Mouse (Mus musculus) thymus, postnatal 0 days (tissue): Measurements from ENCODE around the gene Mrpl2. TPM values are rescaled to one million over a fixed set of nuclear protein-coding genes. Genes with fewer than 3 reads are reported as not detected.
A peak's percentile ranks its signal among the peaks of the same experiment; 100 is the strongest.

ENCODE experiments used
- DNase-seq: peaks from one replicate; pipeline ENCODE4 v3.0.0-alpha.2; 2015; ENCODE audit warnings: low spot score
- polyA plus RNA-seq: library from polyadenylated mRNA; unstranded; fragments of >200 nt; fragmentation: Nextera tagmentation; extraction: Ambion mirVana; gene quantifications from 2 replicates; pipeline ENCODE4 v1.2.1, GENCODE M21; 2015

Mrpl2 gene
- polyA plus RNA-seq, 1 experiment from 2014 or later, result 113 TPM

DNA sequence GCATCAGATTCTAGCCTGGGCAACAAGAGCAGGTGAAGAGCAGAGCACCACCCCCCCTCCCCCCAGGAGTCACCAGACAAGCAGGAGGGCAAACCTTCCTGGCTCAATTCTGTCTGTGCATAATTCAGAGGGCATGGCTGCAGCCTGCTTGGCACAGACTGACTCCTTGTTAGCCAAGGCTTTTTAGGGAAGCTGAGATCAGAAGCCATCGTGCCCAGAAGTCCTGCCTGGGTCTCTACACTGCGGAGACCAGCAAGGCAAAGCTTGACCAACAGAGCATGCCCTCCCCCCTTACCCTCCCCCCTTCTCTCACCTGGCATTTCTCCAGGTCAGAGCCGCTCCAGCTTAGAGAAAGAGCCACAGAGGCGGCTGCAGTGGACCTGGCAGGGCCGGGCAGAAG, 16.7 kb downstream of the Mrpl2 start:
- no peak for DNase-seq

DNA sequence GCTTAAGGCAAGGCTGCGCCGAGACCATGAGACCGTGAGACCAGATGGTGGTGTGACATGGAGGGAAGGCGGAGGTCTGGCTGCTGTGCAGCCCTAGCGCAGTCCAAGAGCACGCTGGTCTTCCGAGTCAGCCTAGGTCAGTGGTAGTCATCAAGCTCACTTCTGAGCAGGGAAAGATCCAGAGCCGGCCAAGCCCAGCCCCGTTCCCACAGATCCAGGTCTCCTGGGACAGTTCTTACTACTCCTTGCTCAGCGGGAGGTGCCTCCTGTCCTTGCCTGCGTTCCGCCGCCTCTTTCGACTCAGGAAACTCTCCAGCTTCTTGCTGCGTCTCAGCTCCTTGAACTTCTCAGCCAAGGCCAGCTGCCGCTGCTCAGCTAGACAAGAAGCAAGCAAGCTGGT, 21.7 kb downstream of the Mrpl2 start:
- no peak for DNase-seq

DNA sequence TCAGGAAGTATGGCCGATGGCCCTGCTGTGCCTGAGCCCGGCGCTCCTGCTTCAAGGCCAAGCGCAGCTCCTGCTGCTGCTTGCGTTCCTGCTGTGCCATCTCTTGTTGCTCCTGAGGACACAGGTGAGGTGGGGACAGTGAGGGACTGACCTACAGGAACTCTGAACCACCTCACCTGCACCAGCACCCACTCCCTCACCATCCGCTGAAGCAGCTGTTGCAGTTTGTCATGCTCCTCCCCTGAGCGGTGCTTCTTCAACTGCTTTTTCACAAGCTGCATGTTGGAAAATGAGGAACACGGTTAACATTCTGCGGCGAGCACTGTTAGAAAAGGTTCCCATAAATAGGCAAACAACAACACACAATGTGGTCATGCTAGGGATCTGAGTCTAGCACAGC, 23.9 kb downstream of the Mrpl2 start:
- no peak for DNase-seq

- DNase-seq, result peak; percentile 92
Measured at GRCm38 (mm10) chr17:46673850-46674529, 28.0 kb downstream of the Mrpl2 start, which contains the start of gene Rrp36. Gene Rrp36 (minus strand): TSS chr17:46674352.

DNA sequence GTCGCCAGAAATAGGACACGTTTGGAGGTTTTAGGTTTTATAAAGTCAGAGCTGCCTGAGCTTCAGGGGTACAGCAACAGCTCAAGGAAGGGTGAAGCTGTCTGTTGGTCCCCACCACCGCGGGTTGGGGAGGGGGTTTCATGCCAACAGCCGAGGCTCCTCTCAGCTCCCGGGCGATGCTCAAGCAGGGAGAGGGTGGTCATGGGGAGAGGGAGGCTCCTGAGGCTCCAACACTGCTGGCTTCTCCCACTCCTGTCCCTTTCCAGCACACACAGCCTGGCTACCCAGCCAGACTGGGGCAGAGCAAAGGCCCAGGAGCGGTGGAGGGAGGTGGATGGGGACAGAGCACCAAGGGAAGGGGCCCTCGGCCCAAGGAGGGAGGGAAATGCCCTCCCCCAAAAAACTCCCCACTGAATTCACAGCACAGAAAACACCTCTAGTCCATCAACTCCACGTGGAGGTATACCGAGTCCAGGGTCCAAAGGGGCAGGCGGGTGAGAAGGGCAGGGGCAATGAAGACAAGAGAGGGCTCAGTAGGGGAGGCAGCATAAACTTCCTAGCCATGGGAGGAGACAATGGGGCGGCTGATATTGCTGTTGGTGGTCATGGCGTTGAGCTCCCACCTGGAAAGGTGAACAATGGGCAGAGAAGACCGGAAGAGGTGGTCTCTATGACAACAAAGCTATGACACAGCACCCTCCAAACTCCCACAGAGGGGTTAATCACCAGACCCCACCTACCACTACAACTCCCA, 28.7 kb downstream of the Mrpl2 start:
- no peak for DNase-seq

GRCm38 (mm10) chr17:46678416-46678815, 32.4 kb downstream of the Mrpl2 start, which contains the start of gene Mea1:
Gene Mea1 (plus strand): TSS chr17:46678793.
- DNase-seq, result no peak

DNA sequence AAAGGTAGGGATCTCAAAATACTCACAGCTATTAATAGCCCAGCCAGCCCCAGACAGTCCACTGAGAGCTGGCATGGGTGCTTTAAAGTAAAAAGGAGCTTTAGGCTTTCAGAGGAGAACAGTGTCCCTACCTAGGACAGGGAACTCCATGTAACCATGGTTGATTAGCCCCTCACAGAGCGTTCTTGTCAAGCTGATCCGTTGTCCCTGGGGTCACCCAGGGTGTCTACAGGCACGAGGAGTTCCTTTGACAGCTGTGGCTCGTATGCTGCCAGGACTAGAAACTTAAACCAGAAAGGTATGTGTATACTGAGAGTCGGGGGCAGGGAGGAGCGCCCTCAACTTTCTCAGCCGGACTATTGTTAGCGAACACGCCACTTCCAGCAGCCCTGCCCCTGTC, 32.9 kb downstream of the Mrpl2 start:
- DNase-seq, result no peak

GRCm38 (mm10) chr17:46679843-46680759, 34.1 kb downstream of the Mrpl2 start:
- DNase-seq, result peak; percentile 53

DNA sequence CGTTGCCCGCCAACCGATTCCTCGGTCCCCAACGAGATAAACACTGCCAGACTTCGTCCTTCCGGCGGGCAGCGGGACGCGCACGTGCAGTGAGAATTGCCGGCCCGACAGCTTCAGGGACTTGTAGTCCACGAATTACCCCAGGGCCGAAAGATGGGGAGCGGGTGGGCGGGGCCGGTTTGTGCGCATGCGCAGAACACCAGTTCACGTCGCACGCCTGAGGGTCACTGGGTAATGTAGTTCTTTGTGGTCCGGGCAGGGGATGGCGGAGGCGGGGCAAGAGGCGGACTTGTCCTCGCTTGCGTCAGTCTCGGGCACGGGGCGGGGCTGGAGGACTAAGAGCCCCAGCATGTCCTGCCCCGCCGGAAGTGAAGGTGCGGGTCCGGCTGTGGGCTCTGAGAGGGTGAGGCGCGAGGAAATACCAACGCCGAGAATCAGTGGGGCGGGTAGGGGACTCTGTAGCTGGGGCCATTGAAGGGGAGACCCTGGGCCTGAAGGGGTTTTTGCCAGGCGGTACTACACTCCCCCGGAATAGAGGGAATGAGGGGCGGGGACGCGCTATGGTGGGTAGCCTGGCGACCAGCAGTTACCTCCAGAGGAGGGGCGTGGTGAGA, 34.8 kb downstream of the Mrpl2 start, which contains the start of gene Klhdc3:
Gene Klhdc3, minus strand, starts transcription at position 155 of the 614 bp plus-strand sequence.
- DNase-seq, result peak; percentile 99

DNA sequence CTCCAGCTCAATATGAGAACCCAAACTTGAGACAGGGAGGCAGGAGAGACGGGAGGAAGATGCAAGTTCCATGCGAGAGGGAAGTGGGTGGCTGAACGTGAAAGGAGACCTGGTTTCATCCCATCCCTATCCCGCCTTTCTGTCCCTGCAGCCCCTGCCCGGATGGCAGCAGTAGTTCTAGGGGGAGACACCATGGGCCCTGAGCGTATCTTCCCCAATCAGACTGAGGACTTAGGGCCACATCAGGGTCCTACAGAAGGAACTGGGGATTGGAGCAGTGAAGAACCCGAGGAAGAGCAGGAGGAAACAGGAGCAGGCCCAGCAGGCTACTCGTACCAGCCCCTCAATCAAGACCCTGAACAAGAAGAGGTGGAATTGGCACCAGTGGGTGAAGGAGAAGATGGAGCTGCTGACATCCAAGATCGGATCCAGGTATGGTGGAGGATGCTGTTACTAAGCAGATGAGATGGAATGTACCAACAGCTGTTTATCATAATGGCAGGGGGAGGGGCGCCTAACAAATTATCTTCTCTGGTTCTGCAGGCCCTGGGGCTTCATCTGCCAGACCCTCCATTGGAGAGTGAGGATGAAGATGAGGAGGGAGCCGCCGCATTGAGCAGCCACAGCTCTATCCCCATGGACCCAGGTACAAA, 35.6 kb downstream of the Mrpl2 start:
- DNase-seq, result no peak

DNA sequence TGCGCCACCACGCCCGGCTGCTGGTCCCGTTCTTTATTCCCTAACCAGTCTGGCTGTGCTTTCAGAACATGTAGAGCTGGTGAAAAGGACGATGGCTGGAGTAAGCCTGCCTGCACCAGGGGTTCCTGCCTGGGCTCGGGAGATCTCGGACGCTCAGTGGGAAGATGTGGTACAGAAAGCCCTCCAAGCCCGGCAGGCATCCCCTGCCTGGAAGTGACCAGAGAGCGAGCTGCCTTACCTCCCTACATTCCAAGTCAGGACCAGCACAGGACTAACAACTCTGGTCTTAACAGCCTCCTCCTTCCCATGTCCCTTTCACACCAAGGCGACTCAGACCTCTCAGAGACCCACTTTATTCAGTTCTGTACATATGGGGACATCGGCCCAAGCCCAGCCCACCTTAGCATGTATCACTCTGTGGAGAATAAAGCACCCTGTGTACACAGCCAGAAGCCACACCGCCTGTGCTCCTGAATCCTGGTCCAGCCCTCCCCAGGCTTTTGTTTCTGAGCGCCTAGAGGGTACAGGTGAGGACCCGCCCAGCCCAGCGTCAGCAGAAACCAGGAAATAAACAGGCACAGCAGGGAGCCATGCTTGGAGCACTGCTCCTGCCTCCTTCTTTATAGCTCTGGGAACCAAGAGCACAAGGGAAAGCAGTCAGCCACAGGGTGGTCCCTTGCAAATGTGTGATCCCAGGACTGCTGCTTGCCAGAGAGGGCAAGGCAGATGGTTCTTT, 36.8 kb downstream of the Mrpl2 start:
- no peak for DNase-seq

DNA sequence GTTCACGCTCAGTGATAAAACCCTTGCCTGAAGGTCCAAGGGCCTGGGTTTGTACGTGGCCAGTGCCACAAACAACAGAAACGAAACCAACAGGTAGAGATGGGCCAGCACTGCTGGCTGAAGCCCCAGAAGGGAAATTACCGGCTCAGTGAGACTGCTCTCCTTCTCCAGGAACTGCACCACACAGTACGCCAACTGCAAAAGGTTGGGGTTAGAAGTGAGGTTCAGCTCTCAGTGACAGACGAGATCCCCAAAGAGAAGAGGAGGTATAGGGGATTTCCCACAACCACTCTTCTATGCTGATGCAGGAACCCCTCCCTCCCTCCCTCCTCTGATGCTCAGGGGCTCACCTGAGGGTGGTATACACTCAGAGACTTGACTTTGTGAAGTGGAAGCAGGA, 39.9 kb downstream of the Mrpl2 start:
- no peak for DNase-seq

DNA sequence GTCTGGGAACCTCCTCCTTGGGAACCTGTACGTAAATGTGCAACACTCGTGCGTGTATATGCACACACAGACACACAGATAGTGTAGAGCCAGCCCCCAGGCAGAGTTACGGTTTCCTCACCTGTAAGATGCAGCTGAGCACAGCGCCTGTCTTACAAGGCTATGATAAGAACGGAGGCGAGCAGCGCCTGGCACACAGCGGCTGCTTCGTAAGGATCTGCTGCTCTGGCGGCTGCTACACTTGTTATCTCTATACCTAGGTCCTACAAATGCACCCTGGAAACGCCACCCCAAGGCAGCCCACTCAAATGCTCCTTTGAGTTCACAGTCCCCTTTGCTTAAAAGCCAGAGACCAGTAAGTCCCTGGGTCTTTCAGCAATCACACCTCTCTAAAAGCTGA, 44.6 kb downstream of the Mrpl2 start:
- DNase-seq, result no peak

DNA sequence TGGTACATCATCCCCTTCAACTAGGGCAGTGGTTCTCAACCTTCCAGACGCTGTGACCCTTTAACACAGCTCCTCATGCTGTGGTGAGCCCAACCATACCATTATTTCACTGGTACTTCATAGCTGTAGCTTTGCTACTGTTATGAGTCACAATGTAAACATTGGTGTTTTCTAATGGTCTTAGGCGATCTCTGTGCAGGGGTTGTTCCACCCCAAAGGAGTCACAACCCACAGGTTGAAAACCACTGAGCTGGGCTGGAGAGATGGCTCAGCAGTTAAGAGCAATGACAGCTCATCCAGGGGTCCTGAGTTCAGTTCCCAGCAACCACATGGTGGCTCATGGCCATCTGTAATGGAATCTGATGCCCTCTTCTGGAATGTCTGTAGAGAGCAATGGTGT, 45.4 kb downstream of the Mrpl2 start:
- no peak for DNase-seq

- DNase-seq, result no peak
Measured at GRCm38 (mm10) chr17:46694517-46695063, 48.6 kb downstream of the Mrpl2 start.

DNA sequence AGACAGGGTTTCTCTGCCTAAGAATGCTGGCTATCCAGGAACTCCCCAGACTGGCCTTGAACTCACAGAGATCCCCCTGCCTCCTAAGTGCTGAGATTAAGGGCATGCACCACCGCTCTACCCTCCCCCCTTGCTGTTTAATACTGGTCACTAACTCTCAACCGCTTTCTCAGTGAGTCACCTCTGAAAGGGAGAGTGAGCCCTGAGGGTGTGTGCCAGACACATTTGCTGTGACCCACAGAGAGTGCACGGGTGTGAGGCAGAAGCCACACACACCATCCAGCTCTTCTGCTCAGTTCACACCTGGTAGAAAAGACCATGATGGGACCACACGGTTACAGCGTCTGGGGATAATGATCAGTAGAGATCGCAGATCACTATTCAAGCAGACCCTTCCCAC, 52.5 kb downstream of the Mrpl2 start:
- no peak for DNase-seq

DNA sequence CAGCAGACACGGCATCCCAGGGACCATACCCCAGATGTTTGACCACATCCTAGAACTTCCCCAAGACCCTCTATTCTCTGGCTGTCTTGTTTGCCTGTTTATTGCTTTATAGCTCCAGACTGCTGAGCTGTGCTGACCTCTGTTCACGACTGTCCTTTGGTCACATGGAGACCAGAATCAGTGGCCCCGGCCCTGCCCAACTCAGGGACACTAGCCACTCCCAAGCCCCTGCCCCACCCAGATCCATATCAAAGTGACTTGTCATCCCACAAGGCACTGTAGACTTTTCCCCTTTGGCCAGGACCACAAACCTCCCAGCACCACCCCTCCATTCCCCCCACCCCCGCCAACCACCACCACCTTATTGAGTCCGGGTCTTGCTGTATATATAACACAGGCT, 53.2 kb downstream of the Mrpl2 start:
- no peak for DNase-seq
